Mouse (Mus musculus) adipocyte (in vitro differentiated cells): Measurements from ENCODE around the gene Fam169b.

Experiments used
- DNase-seq: peaks from one replicate; pipeline ENCODE4 v3.0.0-alpha.2; 2016; ENCODE audit warnings: low spot score

Fam169b gene

GRCm38 (mm10) chr7:68273515-68273914 is at the start of gene Fam169b:
Fam169b (plus strand) TSS chr7:68273839.
- no peak for DNase-seq

- DNase-seq = no peak
These were observed 49.6 kb upstream of the Fam169b start for GRCm38 (mm10) chr7:68224006-68224405.

GRCm38 (mm10) chr7:68225427-68226054 is 48.1 kb upstream of the Fam169b start:
- DNase-seq = no peak

GRCm38 (mm10) chr7:68227021-68227420 is 46.6 kb upstream of the Fam169b start:
- DNase-seq = no peak

- no peak for DNase-seq
These were observed 46.0 kb upstream of the Fam169b start for GRCm38 (mm10) chr7:68227621-68228020.

- DNase-seq = no peak
These were observed 45.1 kb upstream of the Fam169b start for GRCm38 (mm10) chr7:68228491-68228890.

- DNase-seq = no peak
These were observed 42.8 kb upstream of the Fam169b start for GRCm38 (mm10) chr7:68230831-68231230.

GRCm38 (mm10) chr7:68232521-68232920 is 41.1 kb upstream of the Fam169b start:
- no peak for DNase-seq

- no peak for DNase-seq
These were observed 39.9 kb upstream of the Fam169b start for GRCm38 (mm10) chr7:68233619-68234223.

GRCm38 (mm10) chr7:68236817-68237216 is 36.8 kb upstream of the Fam169b start:
- no peak for DNase-seq

GRCm38 (mm10) chr7:68239220-68239827 is 34.3 kb upstream of the Fam169b start:
- DNase-seq = no peak

GRCm38 (mm10) chr7:68241205-68241604 is 32.4 kb upstream of the Fam169b start:
- DNase-seq = no peak

- no peak for DNase-seq
These were observed 28.0 kb upstream of the Fam169b start for GRCm38 (mm10) chr7:68245681-68246080.

GRCm38 (mm10) chr7:68246249-68246648 is 27.4 kb upstream of the Fam169b start:
- peak; percentile 9 for DNase-seq

- DNase-seq = no peak
These were observed 23.2 kb upstream of the Fam169b start for GRCm38 (mm10) chr7:68250411-68250810.

- DNase-seq = no peak
These were observed 22.7 kb upstream of the Fam169b start for GRCm38 (mm10) chr7:68250902-68251301.

GRCm38 (mm10) chr7:68257767-68258166 is 15.9 kb upstream of the Fam169b start:
- DNase-seq = no peak

- DNase-seq = no peak
These were observed 15.1 kb upstream of the Fam169b start for GRCm38 (mm10) chr7:68258326-68259150.

GRCm38 (mm10) chr7:68259523-68260081 is 14.0 kb upstream of the Fam169b start:
- no peak for DNase-seq

- DNase-seq = peak; percentile 7
These were observed 10.9 kb upstream of the Fam169b start for GRCm38 (mm10) chr7:68262612-68263200.

- DNase-seq = no peak
These were observed 10.2 kb upstream of the Fam169b start for GRCm38 (mm10) chr7:68263346-68264027.
